Mouse (Mus musculus) lung, postnatal 0 days (tissue): ENCODE measurements at regions not wholly inside any gene's neighbourhood (a gene's known extent, or its start where the extent isn't known, plus 50 kb on each side); places are given as distances from the start of the nearest gene placed in this dataset.

ENCODE experiments used
- CTCF ChIP-seq: IDR thresholded peaks from 2 replicates; pipeline ENCODE4 v1.5.1; 2016; ENCODE audit warnings: antibody characterized with exemption, mild to moderate bottlenecking
- EP300 ChIP-seq: IDR thresholded peaks from 2 replicates; pipeline ENCODE4 v1.6.1; 2016; ENCODE audit warnings: antibody characterized with exemption, mild to moderate bottlenecking, control low read depth

DNA sequence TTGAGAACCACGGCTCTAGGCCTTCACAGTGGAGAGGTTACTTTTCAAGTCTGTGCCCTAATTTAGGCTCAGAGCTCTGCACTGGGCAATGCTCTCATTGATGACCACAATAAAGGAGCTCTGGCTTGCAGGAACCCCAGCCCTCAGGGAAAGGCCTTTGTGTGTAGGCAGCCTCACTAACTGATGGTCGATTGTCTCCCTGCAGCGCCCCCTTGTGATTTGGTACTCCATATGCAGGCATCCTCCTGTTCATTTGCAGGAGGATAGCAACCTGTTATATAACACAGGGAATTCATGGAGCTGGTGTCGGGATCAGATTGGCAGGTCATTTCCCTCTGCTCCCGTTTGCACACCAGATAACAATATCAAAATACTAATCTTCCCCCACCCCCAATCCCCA lies 59.6 kb upstream of the Trpc7 start:
- peak; percentile 32 for TF ChIP-seq CTCF
- no peak for TF ChIP-seq EP300
